Mouse (Mus musculus) megakaryocyte-erythroid progenitor cell, adult 5-6 weeks (primary cell): Measurements from ENCODE around the gene Cdh4. TPM values are rescaled to one million over a fixed set of nuclear protein-coding genes. Genes with fewer than 3 reads are reported as not detected.

Experiments used
- ATAC-seq: replicated peaks from 2 replicates; pipeline ENCODE4 v1.8.0; 2016; ENCODE audit warnings: mild to moderate bottlenecking, inconsistent platforms; ENCODE audit not compliant: severe bottlenecking, poor library complexity, low FRiP score, low TSS enrichment
- total RNA-seq, 2 experiments: library from RNA; stranded (forward) in 1 of 2; stranded (reverse) in 1 of 2; fragments of 200-1000, 215-1000 nt in 1 of 2; fragments of >200 nt in 1 of 2; fragmentation: Nextera tagmentation in 1 of 2; gene quantifications; 2 replicates each; pipeline ENCODE4 v1.2.3; 2014 to 2017

Gene Cdh4
- total RNA-seq, 2 experiments from 2014 or later: not detected

DNA sequence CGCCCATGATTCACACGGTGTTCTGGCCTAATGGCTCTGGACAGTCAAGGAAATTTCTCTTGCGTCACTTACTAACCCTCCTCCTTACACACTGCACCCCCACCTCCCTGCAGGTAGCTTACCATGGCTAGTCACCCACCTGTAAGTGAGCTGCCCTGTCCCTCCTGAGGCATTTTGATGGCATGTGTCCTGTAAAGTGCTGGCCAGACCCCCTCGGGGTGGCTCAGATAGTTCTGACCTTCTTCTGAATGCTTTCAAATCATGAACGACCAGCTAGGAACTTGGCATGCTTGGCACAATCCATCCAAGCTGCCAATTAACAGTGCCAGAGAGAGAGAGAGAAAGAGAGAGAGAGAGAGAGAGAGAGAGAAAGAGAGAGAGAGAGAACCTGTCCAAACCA lies 368.9 kb downstream of the Cdh4 start:
- no peak for ATAC-seq

DNA sequence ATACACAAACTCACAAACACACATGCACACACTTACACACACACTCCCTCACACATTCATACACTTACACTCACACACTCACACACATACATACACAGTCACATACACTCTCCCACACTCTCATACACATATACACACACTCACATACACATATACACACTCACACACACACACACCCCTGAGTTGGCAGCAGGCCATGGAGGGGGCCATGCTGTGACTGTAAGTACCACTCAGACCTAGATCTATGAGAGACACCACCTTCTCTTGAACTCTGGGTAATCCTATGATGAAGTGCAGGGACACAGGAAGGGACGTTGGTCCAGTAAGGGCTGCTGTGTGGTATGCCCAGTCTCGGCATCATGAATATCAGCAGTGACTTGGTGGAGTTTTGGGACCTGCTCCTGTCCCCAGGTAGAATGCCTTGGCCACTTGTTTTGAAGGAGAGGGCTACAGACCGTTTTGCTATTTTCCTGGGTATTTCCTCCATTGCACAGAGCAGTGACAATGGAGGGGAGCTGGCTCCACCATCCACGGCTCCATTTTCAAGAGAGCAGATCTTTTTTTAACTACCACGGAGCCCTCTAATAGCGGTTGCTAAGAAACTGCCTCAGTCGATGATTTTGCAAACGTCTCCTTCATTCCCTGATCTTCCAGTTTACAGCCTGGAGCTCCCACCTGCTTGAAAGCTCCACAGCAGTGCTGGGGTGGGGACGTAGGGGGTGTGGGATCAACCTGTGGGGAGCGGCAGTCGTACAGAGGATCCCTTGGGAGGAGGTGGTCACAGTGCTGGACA lies 371.0 kb downstream of the Cdh4 start:
- no peak for ATAC-seq

GRCm38 (mm10) chr2:179824776-179825326 lies 382.6 kb downstream of the Cdh4 start:
- no peak for ATAC-seq

- ATAC-seq: no peak
Observed at GRCm38 (mm10) chr2:179828968-179829367, 386.7 kb downstream of the Cdh4 start.

GRCm38 (mm10) chr2:179829972-179830371 lies 387.7 kb downstream of the Cdh4 start:
- ATAC-seq: no peak

- ATAC-seq: no peak
Observed at GRCm38 (mm10) chr2:179834892-179835291, 392.7 kb downstream of the Cdh4 start.

DNA sequence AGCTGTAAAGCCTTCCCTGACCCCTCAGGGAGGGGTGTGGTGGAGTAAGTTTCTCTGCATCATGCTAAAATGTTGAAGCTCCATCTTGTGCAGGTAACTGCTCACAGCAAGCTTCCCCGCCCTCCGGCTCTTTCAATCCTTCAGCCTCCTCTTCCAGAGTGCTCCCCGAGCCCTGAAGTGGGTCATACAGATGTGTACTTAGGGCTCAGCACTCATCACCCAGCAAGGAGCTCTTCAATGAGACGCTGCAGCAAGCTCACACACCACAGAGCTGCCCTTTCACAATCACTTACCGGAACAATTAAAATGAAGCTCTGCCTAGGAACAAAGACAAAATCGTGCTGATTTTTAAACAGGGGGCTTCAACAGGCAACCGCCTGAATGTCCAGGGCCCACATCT lies 393.3 kb downstream of the Cdh4 start:
- ATAC-seq: no peak

DNA sequence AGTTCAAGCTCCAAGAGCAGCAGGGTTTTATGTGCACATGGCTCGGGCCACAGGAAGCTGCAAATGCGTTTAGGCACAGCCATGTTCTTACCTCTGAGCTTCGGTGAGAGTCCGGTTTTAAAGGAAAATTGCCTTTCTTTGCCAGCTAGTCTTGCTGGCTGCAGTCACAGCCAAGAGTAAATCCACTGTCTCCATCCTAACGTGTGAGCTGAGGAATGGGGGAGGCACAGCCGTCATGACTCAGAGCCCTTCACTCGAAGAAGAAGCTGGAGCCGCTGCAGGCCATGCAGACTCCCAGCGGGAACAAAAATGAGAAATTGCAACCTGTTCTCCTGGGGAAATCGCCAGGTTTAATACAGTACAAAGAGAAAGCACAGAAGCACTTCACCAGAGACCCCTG lies 395.0 kb downstream of the Cdh4 start:
- ATAC-seq: no peak

GRCm38 (mm10) chr2:179838036-179838435 lies 395.8 kb downstream of the Cdh4 start:
- ATAC-seq: no peak

DNA sequence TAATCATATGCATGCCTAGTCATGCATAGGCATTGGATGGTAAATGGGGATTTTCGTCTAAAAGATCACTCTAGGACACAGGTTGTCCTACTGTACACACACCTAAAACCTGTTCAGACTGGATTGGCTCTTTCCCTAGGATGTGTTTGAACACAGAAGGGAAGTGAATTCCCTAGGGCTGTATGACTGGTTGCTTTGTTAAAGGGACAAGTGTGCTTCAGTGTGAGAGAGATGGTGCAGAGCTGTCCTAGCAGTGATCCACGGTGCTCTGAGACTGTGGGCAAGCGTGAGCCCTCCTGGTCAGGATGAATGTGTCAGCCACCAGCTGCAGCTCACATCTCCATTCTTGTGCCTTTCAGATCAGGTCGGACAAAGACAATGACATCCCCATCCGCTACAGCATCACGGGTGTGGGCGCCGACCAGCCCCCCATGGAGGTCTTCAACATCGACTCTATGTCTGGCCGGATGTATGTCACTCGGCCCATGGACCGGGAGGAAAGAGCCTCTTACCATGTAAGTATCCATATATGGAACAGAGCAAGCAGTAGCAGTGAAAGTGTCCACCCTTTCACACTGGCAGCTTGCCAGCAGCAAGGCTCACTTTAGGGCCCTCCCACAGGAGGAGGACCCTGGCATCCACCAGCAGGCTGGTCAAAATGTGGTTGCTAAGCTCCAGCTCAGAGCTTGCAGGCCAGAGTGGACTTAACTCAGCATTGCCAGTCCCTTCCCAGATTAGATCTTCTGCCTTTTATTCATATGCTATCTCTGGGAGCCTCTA lies 400.6 kb downstream of the Cdh4 start:
- ATAC-seq: 0 out of 2 replicates have a peak, but pooled peaks have one; percentile 20

DNA sequence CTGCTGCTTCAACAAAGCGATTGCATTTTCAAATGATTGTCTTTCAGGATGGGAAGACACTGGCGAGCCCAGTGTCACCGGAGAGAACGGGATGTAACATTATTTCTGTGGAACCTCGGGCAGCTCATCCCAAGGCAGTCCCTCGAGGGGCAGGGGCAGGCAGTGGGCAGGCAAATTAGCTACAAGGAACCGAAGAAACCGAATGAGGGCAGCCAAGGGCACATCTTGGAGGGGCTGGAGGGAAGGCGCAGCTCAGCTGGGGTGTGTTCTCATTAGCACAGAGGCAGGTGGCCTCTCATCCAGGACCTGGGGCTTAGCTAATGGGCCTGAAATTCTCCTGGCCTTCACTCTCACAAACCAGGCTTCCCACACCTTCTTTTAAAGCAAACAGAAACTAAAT lies 407.5 kb downstream of the Cdh4 start:
- ATAC-seq: no peak

GRCm38 (mm10) chr2:179852169-179852568 lies 409.9 kb downstream of the Cdh4 start:
- ATAC-seq: no peak

GRCm38 (mm10) chr2:179852862-179853261 lies 410.6 kb downstream of the Cdh4 start:
- no peak for ATAC-seq

DNA sequence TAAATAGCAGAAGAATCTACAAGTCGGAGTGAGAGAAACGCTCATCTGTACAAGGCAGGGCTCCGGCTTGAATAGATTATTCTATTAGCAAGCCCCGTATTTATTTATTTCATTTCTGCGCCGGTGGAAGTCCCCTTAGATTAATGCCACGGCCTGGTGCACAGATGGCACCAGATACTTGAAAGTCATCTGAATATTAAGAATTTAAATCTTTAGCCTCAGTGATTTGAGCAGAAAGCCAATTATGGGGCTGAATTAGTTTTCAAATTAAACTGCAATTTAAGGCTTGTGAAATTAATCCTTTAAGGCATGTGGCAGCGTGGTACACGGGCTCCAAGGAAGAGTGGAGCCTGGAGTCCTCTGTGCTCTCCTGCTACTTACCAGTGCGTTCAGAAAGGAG lies 411.7 kb downstream of the Cdh4 start:
- ATAC-seq: no peak

DNA sequence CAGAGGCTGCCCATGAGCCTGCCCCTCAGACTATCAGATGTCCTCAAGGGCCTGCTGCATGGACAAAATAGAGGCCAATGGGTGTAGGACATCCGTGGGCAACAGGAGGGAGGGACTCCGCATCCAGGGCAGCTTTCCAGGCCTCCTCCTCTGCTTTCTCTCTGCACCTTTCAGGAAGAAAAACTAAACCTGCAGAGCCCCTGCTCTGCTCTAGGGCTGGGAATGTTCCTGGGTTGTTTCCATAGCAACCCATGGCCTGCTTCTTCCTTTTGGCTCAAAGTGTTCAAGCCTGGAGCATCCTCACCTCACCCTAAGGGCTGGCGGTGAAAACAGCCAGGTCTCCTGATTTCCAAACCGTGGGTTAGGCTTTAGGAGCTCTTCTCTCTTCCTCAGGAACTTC lies 414.9 kb downstream of the Cdh4 start:
- no peak for ATAC-seq

GRCm38 (mm10) chr2:179862676-179863075 lies 420.4 kb downstream of the Cdh4 start:
- no peak for ATAC-seq

- no peak for ATAC-seq
Observed at GRCm38 (mm10) chr2:179863266-179863665, 421.0 kb downstream of the Cdh4 start.

DNA sequence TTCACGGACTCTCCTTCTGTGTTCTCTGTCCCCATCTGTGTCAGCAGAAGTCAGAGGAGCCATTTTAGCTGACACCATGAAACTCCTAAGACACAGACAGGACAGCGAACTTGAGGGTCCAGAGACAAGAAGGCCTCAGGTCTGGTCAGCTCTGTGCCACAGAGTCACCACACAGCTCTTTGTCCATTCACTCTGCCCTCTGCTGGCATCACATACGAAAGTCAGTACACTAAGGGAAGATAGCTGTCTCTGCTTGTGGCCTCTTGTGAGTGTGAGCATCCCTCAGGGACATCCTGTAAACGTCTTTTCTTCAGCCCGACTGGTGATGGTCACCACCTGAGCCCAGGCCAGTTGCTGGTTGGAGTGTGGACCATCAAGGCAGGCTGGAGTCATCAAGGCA lies 422.9 kb downstream of the Cdh4 start:
- ATAC-seq: no peak

DNA sequence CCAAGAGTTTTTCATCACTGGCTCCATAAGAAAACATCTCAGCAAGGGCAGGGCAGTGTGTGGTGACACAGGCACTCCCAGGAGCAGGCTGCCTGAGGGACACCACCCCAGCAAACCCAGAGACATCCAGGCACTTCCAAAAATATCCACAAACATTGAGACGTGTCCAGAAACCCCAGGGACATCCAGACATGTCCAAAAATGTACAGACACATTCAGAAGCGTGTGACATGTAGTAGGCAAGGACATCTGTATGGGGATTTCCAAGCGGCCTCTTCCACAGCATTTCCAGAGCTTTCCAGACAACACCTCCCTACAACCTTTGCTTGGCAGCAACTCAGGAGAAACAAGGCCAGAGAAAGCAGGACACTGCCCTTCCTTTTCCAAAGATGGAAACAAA lies 425.4 kb downstream of the Cdh4 start:
- ATAC-seq: no peak

- no peak for ATAC-seq
Observed at GRCm38 (mm10) chr2:179869871-179870270, 427.6 kb downstream of the Cdh4 start.

- ATAC-seq: no peak
Observed at GRCm38 (mm10) chr2:179872724-179873123, 430.5 kb downstream of the Cdh4 start.
